Mouse (Mus musculus) cortical plate, adult 2 months (tissue): ENCODE results near the gene Pde10a.

ENCODE experiments used
- CTCF ChIP-seq: fragments of 200-500 bp; IDR thresholded peaks from 2 replicates; pipeline ENCODE4 v1.5.1; 2011; ENCODE audit warnings: mild to moderate bottlenecking, control low read depth, low read length; ENCODE audit not compliant: insufficient read depth; ENCODE audit errors: extremely low read depth
- POLR2A ChIP-seq: fragments of 200-500 bp; IDR thresholded peaks from 2 replicates; pipeline ENCODE4 v1.6.1; 2011; ENCODE audit warnings: mild to moderate bottlenecking, low read length, control low read depth; ENCODE audit not compliant: insufficient read depth; ENCODE audit errors: extremely low read depth

DNA sequence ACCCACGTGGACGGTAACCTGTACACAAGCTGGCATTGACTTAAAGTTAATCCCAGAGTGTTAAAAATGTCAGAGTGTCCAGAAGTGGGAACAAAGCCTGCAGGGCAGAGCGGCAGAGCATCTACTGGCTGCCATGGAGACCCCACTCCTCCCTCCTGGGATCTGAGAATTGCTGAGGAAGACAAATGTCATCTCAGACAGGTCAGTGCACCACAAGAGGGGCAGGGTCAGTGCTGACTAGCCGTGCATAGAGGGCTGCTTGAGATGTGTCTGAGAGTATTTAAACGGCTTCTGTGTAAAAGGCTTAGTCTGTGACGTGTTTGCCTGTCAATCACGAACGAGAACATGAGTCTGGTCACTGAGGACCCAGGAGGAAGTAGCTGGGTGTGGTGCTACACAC is 108.4 kb downstream of the Pde10a start:
- TF ChIP-seq POLR2A (no peak), CTCF (no peak)
